Mouse (Mus musculus): ENCODE data around the gene Usp5.
"Not testable (repeated sequence)": the region's sequence is repeated elsewhere in the genome, so short reads cannot be mapped to it uniquely, and the experiment has no call there.

Usp5 gene

GRCm38 (mm10) chr6:124840241-124841167, 11.2 kb upstream of the Usp5 start, which contains the start of gene Gnb3:
TSS of gene Gnb3 (minus strand) at chr6:124840275.
- DNase-seq (ENCODE audit: low read depth, low spot score) = no peak

GRCm38 (mm10) chr6:124839805-124840204, 10.5 kb upstream of the Usp5 start:
- DNase-seq (ENCODE audit: low read depth, low spot score) = no peak

GRCm38 (mm10) chr6:124836411-124836810, 7.1 kb upstream of the Usp5 start:
- no peak for DNase-seq (ENCODE audit: low read depth, low spot score)

GRCm38 (mm10) chr6:124835531-124835930, 6.2 kb upstream of the Usp5 start:
- DNase-seq (ENCODE audit: low read depth, low spot score) = no peak

- no peak for DNase-seq (ENCODE audit: low read depth, low spot score)
These were observed 5.3 kb upstream of the Usp5 start for GRCm38 (mm10) chr6:124834512-124835081.

- no peak for DNase-seq (ENCODE audit: low read depth, low spot score)
These were observed 2.4 kb upstream of the Usp5 start for GRCm38 (mm10) chr6:124831649-124832048.

GRCm38 (mm10) chr6:124831199-124831598, 1.9 kb upstream of the Usp5 start:
- DNase-seq (ENCODE audit: low read depth, low spot score) = not testable (repeated sequence)

GRCm38 (mm10) chr6:124829799-124830700, 766 bp upstream of the Usp5 start:
- DNase-seq (ENCODE audit: low read depth, low spot score) = peak; percentile 93

- DNase-seq (ENCODE audit: low read depth, low spot score) = no peak
These were observed 1.1 kb downstream of the Usp5 start for GRCm38 (mm10) chr6:124828101-124828592.

GRCm38 (mm10) chr6:124822049-124822448, 7.2 kb downstream of the Usp5 start:
- DNase-seq (ENCODE audit: low read depth, low spot score) = no peak

- no peak for DNase-seq (ENCODE audit: low read depth, low spot score)
These were observed 8.4 kb downstream of the Usp5 start for GRCm38 (mm10) chr6:124820891-124821290.

- DNase-seq (ENCODE audit: low read depth, low spot score) = no peak
These were observed 11.3 kb downstream of the Usp5 start for GRCm38 (mm10) chr6:124817971-124818370.

- DNase-seq (ENCODE audit: low read depth, low spot score) = no peak
These were observed 11.7 kb downstream of the Usp5 start for GRCm38 (mm10) chr6:124817563-124817962.

GRCm38 (mm10) chr6:124817125-124817524, 12.2 kb downstream of the Usp5 start:
- no peak for DNase-seq (ENCODE audit: low read depth, low spot score)

GRCm38 (mm10) chr6:124816611-124817010, 12.7 kb downstream of the Usp5 start:
- no peak for DNase-seq (ENCODE audit: low read depth, low spot score)

GRCm38 (mm10) chr6:124814858-124815774, 14.2 kb downstream of the Usp5 start:
- no peak for DNase-seq (ENCODE audit: low read depth, low spot score)

GRCm38 (mm10) chr6:124814448-124814847, 14.8 kb downstream of the Usp5 start:
- DNase-seq (ENCODE audit: low read depth, low spot score) = no peak

- DNase-seq (ENCODE audit: low read depth, low spot score) = no peak
These were observed 15.4 kb downstream of the Usp5 start, which contains the start of gene Tpi1 for GRCm38 (mm10) chr6:124813933-124814332. TSS of gene Tpi1 (minus strand) at chr6:124814296.

- DNase-seq (ENCODE audit: low read depth, low spot score) = no peak
These were observed 15.8 kb downstream of the Usp5 start for GRCm38 (mm10) chr6:124813496-124813895.

GRCm38 (mm10) chr6:124812848-124813247, 16.4 kb downstream of the Usp5 start:
- no peak for DNase-seq (ENCODE audit: low read depth, low spot score)

Measured in brain, embryonic 18.5 days (tissue).